ENCODE assay signal across 33 mouse cellular contexts in genomic region chr7:142520331-142520730, GRCm38 (mm10). TPM values are rescaled to one million over a fixed set of nuclear protein-coding genes. Genes with fewer than 3 reads are reported as not detected.
DNase-seq lines count a peak whose midpoint lies in the region; ATAC-seq lines count a peak whose summit lies in the region.
"Had no signal": no experiment of that assay in that cellular context is flagged by ENCODE, and none has a peak within 500 bp of the region (broad histone marks: within the 10 kb centered on the region; RNA-seq: fewer than 3 reads in every experiment).

No protein-coding gene starts in this region.

- no peak for ATAC-seq in intestine, embryonic 15.5 days
- no peak for ATAC-seq in intestine, embryonic 16.5 days
- no peak for ATAC-seq in limb, embryonic 12.5 days (ENCODE audit: insufficient number of reproducible peaks, insufficient read depth, low FRiP score, low TSS enrichment, low read depth)
- ATAC-seq: liver, embryonic 12.5 days had no signal

- H3K4me3 ChIP-seq in heart, embryonic 10.5 days = no peak overlapping the region
- no peak overlapping the region for H3K4me3 ChIP-seq in intestine, embryonic 15.5 days (replicated peaks)
- no peak overlapping the region for H3K4me3 ChIP-seq in intestine, embryonic 16.5 days (ENCODE audit: low read length)
- H3K4me3 ChIP-seq in embryonic facial prominence, embryonic 10.5 days = no peak overlapping the region
- H3K4me3 ChIP-seq in limb, embryonic 12.5 days (replicated peaks) = no peak overlapping the region
- H3K4me3 ChIP-seq: embryonic facial prominence, embryonic 13.5 days; erythroblast, embryonic 14.5 days; forebrain, embryonic 12.5 days; hindbrain, embryonic 12.5 days; liver, embryonic 12.5 days; neural tube, embryonic 15.5 days; stomach, embryonic 15.5 days had no signal

- no peak for DNase-seq in heart, embryonic 10.5 days (ENCODE audit: low spot score)
- DNase-seq in heart, adult 11 months = no peak
- DNase-seq in embryonic facial prominence, embryonic 10.5 days (ENCODE audit: low spot score) = no peak
- DNase-seq in adrenal gland, postnatal 14 days = no peak
- DNase-seq in thymus, postnatal 25 days = no peak
- DNase-seq: adrenal gland, adult 8-10 months; cerebellum, adult 8-10 months; cerebellum, postnatal 25 days; gastrocnemius, postnatal 10 days; heart, postnatal 36 days; kidney, adult 8-10 months; kidney, postnatal 10 days; layer of hippocampus, postnatal 36 days; lung, adult 18-20 months; lung, postnatal 14 days; midbrain, embryonic 14.5 days; retina, postnatal 1 day; right cerebral cortex, postnatal 14 days; thymus, adult 2 months; thymus, postnatal 4 days had no signal

- H3K9ac ChIP-seq in intestine, embryonic 15.5 days = no peak overlapping the region
- no peak overlapping the region for H3K9ac ChIP-seq in intestine, embryonic 16.5 days (ENCODE audit: low read depth, low read length)
- H3K9ac ChIP-seq in limb, embryonic 12.5 days (replicated peaks) = no peak overlapping the region
- H3K9ac ChIP-seq: embryonic facial prominence, embryonic 13.5 days; forebrain, embryonic 12.5 days; hindbrain, embryonic 12.5 days; liver, embryonic 12.5 days; neural tube, embryonic 15.5 days; stomach, embryonic 15.5 days had no signal

- H3K4me2 ChIP-seq in intestine, embryonic 15.5 days (replicated peaks) = no peak overlapping the region
- H3K4me2 ChIP-seq in intestine, embryonic 16.5 days (ENCODE audit: low read depth, low read length) = no peak overlapping the region
- no peak overlapping the region for H3K4me2 ChIP-seq in limb, embryonic 12.5 days
- H3K4me2 ChIP-seq: embryonic facial prominence, embryonic 13.5 days; forebrain, embryonic 12.5 days; hindbrain, embryonic 12.5 days; liver, embryonic 12.5 days; neural tube, embryonic 15.5 days; stomach, embryonic 15.5 days had no signal

- WGBS in heart, embryonic 10.5 days = 84% methylated on average over 4 of the region's 4 CpGs
- WGBS in intestine, embryonic 15.5 days = 69% methylated on average over 4 of the region's 4 CpGs
- 69% methylated on average over 4 of the region's 4 CpGs for WGBS in intestine, embryonic 16.5 days
- WGBS in embryonic facial prominence, embryonic 10.5 days = 87% methylated on average over 4 of the region's 4 CpGs
- WGBS in limb, embryonic 12.5 days = 77% methylated on average over 4 of the region's 4 CpGs

- peak overlapping the region; percentile 89 for H3K27ac ChIP-seq in heart, embryonic 10.5 days
- H3K27ac ChIP-seq in intestine, embryonic 15.5 days = 0 out of 2 replicates have a peak overlapping the region, but pooled peaks have one; percentile 66
- no peak overlapping the region for H3K27ac ChIP-seq in intestine, embryonic 16.5 days (ENCODE audit: low read length)
- H3K27ac ChIP-seq in embryonic facial prominence, embryonic 10.5 days (replicated peaks) = peak overlapping the region; percentile 71
- peak overlapping the region; percentile 72 for H3K27ac ChIP-seq in limb, embryonic 12.5 days
- H3K27ac ChIP-seq: forebrain, embryonic 12.5 days; liver, embryonic 12.5 days; neural tube, embryonic 15.5 days had no signal

- no peaks in the 10 kb centered on the region for H3K36me3 ChIP-seq in heart, embryonic 10.5 days
- H3K36me3 ChIP-seq in intestine, embryonic 15.5 days = no peaks in the 10 kb centered on the region
- H3K36me3 ChIP-seq in intestine, embryonic 16.5 days (ENCODE audit: control insufficient read depth, insufficient read depth, low read length) = no peaks in the 10 kb centered on the region
- no peaks in the 10 kb centered on the region for H3K36me3 ChIP-seq in embryonic facial prominence, embryonic 10.5 days (replicated peaks)
- no peaks in the 10 kb centered on the region for H3K36me3 ChIP-seq in limb, embryonic 12.5 days
- H3K36me3 ChIP-seq: embryonic facial prominence, embryonic 13.5 days; forebrain, embryonic 12.5 days; G1E; hindbrain, embryonic 12.5 days; liver, embryonic 12.5 days; neural tube, embryonic 15.5 days; stomach, embryonic 15.5 days had no signal

- H3K9me3 ChIP-seq in heart, embryonic 10.5 days = no peaks in the 10 kb centered on the region
- no peaks in the 10 kb centered on the region for H3K9me3 ChIP-seq in intestine, embryonic 15.5 days
- no peaks in the 10 kb centered on the region for H3K9me3 ChIP-seq in intestine, embryonic 16.5 days (ENCODE audit: control insufficient read depth, low read length)
- no peaks in the 10 kb centered on the region for H3K9me3 ChIP-seq in embryonic facial prominence, embryonic 10.5 days
- H3K9me3 ChIP-seq in limb, embryonic 12.5 days = no peaks in the 10 kb centered on the region
- H3K9me3 ChIP-seq: embryonic facial prominence, embryonic 13.5 days; forebrain, embryonic 12.5 days; G1E; hindbrain, embryonic 12.5 days; liver, embryonic 12.5 days; neural tube, embryonic 15.5 days; stomach, embryonic 15.5 days had no signal

- no peaks in the 10 kb centered on the region for H3K27me3 ChIP-seq in heart, embryonic 10.5 days (ENCODE audit: insufficient read depth, poor library complexity, severe bottlenecking)
- no peaks in the 10 kb centered on the region for H3K27me3 ChIP-seq in intestine, embryonic 15.5 days (replicated peaks)
- no peaks in the 10 kb centered on the region for H3K27me3 ChIP-seq in intestine, embryonic 16.5 days (replicated peaks; ENCODE audit: control insufficient read depth, insufficient read depth, low read length)
- H3K27me3 ChIP-seq in embryonic facial prominence, embryonic 10.5 days (replicated peaks; ENCODE audit: low read depth, poor library complexity, severe bottlenecking) = peaks cover 3% of the 10 kb centered on the region; the same call in 1 of the 2 replicates
- no peaks in the 10 kb centered on the region for H3K27me3 ChIP-seq in limb, embryonic 12.5 days
- H3K27me3 ChIP-seq: embryonic facial prominence, embryonic 13.5 days; forebrain, embryonic 12.5 days; hindbrain, embryonic 12.5 days; stomach, embryonic 15.5 days had no signal

- peaks cover 72% of the 10 kb centered on the region for H3K4me1 ChIP-seq in heart, embryonic 10.5 days
- peaks cover 51% of the 10 kb centered on the region for H3K4me1 ChIP-seq in intestine, embryonic 15.5 days (replicated peaks)
- H3K4me1 ChIP-seq in intestine, embryonic 16.5 days (ENCODE audit: control insufficient read depth, insufficient read depth, low read length) = peaks cover 50% of the 10 kb centered on the region
- peaks cover 58% of the 10 kb centered on the region for H3K4me1 ChIP-seq in embryonic facial prominence, embryonic 10.5 days
- H3K4me1 ChIP-seq in limb, embryonic 12.5 days (replicated peaks) = peaks cover 48% of the 10 kb centered on the region

RNA-seq across cellular contexts. Expression of gene Mrpl23, which starts 12.2 kb away (rescaled TPM):
- 17.1 and 25.1 TPM in 2 replicates for polyA plus RNA-seq in heart, embryonic 10.5 days (2016; fragmentation: Nextera tagmentation; extraction: Ambion mirVana)
- 44.9 and 57.4 TPM in 2 replicates for polyA plus RNA-seq in intestine, embryonic 15.5 days (2015; fragmentation: Nextera tagmentation; extraction: Ambion mirVana)
- polyA plus RNA-seq in intestine, embryonic 16.5 days (2015; fragmentation: Nextera tagmentation; extraction: Ambion mirVana) = 50.3 and 58.1 TPM in 2 replicates
- 18.1 and 22.4 TPM in 2 replicates for polyA plus RNA-seq in embryonic facial prominence, embryonic 10.5 days (2016; fragmentation: Nextera tagmentation; extraction: Ambion mirVana)
- polyA plus RNA-seq in limb, embryonic 12.5 days (2016; fragmentation: Nextera tagmentation; extraction: Ambion mirVana) = 29.4 and 33.3 TPM in 2 replicates
- total RNA-seq in adrenal gland, postnatal 14 days (2021) = 13.3 and 17.9 TPM in 2 replicates

RNA-seq across cellular contexts. Expression of gene Tnnt3, which starts 21.7 kb away (rescaled TPM):
- polyA plus RNA-seq in heart, embryonic 10.5 days (2016; fragmentation: Nextera tagmentation; extraction: Ambion mirVana) = 9.5 and 10.4 TPM in 2 replicates
- 1.4 and 4.3 TPM in 2 replicates for polyA plus RNA-seq in intestine, embryonic 15.5 days (2015; fragmentation: Nextera tagmentation; extraction: Ambion mirVana)
- 2.1 and 3.2 TPM in 2 replicates for polyA plus RNA-seq in intestine, embryonic 16.5 days (2015; fragmentation: Nextera tagmentation; extraction: Ambion mirVana)
- 1.4 and 1.6 TPM in 2 replicates for polyA plus RNA-seq in embryonic facial prominence, embryonic 10.5 days (2016; fragmentation: Nextera tagmentation; extraction: Ambion mirVana)
- 14.3 and 17.3 TPM in 2 replicates for polyA plus RNA-seq in limb, embryonic 12.5 days (2016; fragmentation: Nextera tagmentation; extraction: Ambion mirVana)
- total RNA-seq in adrenal gland, postnatal 14 days (2021) = 1.1 and 1.8 TPM in 2 replicates
- total RNA-seq: G1E; layer of hippocampus, postnatal 36 days; left cerebral cortex, postnatal 10 days had no signal
- polyA plus RNA-seq: erythroblast, embryonic 14.5 days; G1E; liver, embryonic 12.5 days; small intestine, adult 2 months had no signal

RNA-seq across cellular contexts. Expression of gene Lsp1, which starts 59.7 kb away (rescaled TPM):
- polyA plus RNA-seq in heart, embryonic 10.5 days (2016; fragmentation: Nextera tagmentation; extraction: Ambion mirVana) = 32.0 and 36.9 TPM in 2 replicates
- 130 and 145 TPM in 2 replicates for polyA plus RNA-seq in intestine, embryonic 15.5 days (2015; fragmentation: Nextera tagmentation; extraction: Ambion mirVana)
- polyA plus RNA-seq in intestine, embryonic 16.5 days (2015; fragmentation: Nextera tagmentation; extraction: Ambion mirVana) = 125 and 134 TPM in 2 replicates
- polyA plus RNA-seq in embryonic facial prominence, embryonic 10.5 days (2016; fragmentation: Nextera tagmentation; extraction: Ambion mirVana) = 20.9 and 21.4 TPM in 2 replicates
- 30.2 and 30.3 TPM in 2 replicates for polyA plus RNA-seq in limb, embryonic 12.5 days (2016; fragmentation: Nextera tagmentation; extraction: Ambion mirVana)
- total RNA-seq in adrenal gland, postnatal 14 days (2021) = 20.4 and 52.3 TPM in 2 replicates
